Mouse (Mus musculus): ENCODE results near the gene Erbb4.

Erbb4 gene

DNA sequence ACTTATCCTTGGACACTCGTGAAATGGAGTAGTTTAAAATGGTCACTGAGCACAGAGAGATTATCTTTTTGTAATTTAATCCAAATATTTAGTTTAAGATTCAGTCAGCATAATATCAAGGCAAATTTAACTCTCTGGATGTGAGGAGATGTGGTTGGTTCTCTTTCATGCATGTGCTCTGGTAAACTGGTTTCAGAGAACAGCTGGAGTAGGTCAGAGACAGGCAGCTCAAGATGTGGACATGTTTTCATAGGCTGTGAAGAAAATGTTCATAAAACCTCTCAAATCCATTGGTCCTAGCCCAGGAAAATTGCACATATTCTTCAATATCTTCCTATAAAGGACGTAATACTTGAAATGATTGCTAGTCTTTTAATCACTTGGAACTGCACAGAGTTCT, 590.0 kb downstream of the Erbb4 start:
- DNase-seq (ENCODE audit: low spot score): no peak

DNA sequence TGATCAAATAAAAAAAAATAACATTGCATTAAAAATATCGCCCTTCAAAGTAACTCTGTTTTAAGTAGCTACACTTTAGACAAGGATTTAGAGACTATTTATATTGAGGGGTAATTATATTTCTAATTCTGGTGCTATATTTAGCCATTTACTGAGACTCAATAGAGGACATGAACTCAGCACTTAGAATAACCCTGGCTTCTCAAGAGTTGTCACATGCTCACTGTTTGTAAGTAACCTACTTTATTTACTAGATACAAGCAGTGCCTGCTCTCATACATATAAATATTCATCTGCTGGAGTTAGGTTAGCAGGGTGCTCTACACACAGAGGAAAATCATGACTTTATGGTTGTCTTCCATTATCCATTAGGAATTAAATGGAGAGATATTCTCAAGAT, 604.0 kb downstream of the Erbb4 start:
- DNase-seq (ENCODE audit: low spot score): no peak

DNA sequence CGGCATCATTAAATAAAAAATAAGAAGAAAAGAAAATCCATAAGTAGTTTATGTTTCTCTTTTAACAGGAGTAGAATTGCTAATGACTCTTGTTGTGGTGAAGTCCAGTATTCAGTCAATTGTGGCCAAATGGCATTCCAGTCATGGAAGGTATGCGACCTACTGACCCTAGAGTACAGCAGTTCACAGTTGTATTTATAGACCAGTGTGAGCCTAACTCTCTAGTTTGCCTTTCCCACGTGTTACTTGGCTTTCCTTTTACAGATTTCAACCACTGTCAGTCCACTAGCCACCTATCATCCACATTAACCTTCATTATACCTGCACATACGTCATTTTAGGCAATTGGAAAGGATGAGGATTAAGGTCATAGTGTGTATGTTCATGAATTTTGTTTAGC, 606.3 kb downstream of the Erbb4 start:
- DNase-seq (ENCODE audit: low spot score): peak; percentile 27

DNA sequence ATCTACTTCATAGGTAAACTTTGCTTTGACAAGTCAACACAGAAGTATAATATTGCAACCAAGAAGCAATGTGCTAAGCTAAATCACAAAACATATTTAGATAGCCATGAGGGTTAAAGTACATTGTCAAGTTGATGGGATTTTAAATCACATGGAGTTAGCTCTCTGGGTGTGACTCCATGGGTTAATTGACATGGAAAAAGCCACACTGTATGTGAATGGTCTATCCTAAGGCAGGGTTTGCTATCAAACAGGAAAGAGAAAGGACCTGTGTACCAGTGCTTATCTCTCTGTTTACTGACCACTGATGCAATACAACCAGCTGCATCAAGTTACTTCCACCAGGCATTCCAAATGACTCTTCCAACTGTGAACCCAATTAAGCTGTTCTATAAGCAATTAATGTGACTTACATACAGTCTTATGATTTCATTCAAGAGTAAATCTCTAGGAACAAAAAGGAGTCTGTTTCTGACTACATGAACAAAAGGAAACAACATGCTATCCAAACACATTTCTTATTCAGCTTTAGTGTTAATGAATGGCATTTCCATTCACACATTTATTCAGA, 641.4 kb downstream of the Erbb4 start:
- DNase-seq (ENCODE audit: low spot score): no peak

DNA sequence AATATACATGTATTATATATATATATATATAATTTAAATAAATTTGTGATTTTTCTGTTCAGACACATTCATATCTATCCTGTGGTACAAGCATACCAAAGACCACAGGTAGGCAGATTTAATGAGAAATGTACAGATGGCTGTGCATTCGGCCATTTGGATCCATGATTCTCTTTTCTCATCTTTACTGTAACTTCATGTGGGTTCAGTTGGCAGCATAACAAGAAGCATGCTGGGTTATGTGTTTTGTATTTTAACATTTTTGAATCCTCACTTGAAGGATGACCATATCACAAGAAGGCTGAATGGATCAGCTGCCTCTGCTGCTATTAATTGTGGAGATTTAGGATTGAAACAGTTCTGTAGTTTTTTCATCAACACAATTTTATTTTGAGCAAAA, 656.6 kb downstream of the Erbb4 start:
- DNase-seq (ENCODE audit: low spot score): no peak

DNA sequence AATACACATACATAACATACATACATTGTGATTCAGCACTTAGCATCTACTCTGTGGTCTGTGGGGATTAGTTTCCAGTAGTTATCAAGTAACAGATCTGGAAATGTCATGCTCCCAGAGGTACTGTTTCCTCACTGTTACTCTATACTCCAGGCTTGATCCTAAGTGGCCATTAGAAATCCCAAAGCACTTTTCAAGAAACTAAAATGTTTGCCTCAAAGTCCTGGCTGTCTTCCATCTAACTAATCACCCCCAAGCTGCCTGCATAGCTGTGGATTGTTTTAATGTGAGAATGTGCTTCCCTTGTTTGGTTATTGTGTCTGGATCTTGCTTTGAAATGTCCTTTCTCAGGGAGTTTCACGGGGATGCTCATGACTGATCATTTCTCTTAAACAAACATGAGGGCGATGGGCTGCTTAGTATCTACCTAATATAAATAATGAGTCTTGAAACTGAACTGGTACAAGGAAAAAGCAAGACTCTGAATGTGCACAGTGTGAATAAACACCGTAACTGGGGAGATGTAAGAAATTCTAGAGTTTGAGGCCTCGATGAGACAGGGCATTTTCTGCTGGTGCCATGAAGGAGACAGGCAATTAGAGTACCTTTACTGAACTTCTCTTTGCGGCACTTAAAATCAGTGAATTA, 683.4 kb downstream of the Erbb4 start:
- DNase-seq (ENCODE audit: low spot score): no peak

DNA sequence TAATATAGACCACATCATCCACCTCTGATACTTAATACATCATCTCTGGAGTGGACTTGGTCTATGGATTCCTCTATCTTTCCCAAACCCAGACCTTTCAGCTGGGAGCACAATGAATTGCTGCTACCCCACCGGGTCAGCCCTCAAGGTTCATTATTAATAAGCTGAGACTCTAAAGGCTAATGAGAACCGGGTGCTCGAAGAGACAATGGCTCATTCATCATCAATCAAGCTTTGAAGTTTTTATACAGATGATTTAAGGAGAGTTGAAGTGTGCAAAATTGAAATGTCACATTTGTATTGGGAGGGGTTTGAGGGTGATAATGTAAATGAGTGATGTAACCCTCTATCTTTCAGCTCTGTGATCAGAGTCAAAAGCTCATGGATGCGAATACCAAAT, 706.7 kb downstream of the Erbb4 start:
- peak; percentile 79 for DNase-seq (ENCODE audit: low spot score)

DNA sequence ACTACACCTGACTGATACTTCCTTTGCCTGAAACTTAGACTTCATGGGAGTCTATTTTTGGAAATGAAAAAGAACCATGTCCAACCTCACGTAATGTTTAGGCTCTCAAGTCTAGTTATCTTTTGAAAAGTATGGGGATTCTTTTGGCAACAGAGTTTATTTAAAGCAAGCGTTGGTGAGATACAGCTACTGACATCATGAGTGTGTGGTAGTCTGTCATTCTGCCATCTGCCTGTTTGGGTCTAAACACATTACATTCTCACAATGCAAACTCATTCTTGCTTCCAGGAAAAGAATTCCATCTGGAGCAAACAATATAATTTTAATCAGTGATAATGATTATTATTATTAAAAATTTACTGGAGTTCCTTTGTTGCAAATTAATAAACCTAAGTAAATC, 736.3 kb downstream of the Erbb4 start:
- DNase-seq (ENCODE audit: low spot score): no peak

DNA sequence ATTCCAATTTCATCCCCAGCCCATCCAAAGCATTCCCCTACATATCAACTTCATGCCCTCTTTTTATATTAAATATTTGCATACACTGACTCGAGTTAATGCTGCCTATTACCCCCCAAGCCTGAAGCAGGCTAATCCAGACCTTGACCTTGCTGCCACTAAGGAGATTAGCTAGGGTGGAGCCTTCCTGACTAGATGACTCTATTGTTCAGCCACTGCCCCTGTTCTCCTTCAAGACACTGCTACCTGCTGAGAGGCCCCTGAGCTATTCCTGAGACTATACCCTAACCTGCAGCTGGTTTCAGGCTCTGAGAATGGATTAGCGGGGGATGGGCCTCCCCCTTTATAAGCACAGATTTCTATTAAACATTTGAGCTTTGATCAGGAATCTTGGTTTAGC, 774.1 kb downstream of the Erbb4 start:
- DNase-seq (ENCODE audit: low spot score): no peak

DNA sequence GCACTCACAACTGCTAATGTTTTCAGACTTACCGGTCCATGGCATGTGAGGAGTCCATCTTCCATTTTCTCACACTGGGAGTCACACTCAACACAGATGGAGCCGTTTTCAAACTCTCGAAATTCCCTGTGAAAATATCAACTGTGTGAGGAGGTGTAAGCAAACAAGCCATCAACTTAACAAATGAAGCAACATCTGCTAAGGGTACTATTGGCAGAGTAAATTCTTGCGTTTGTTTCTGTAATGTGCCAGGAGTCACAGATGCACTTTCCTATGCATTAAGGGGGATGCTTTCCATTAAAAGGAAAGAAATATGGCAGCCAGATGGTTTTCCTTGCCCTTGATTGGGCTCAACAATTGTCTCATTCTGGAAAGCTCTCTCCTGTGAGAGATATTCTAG, 802.0 kb downstream of the Erbb4 start:
- no peak for DNase-seq (ENCODE audit: low spot score)

DNA sequence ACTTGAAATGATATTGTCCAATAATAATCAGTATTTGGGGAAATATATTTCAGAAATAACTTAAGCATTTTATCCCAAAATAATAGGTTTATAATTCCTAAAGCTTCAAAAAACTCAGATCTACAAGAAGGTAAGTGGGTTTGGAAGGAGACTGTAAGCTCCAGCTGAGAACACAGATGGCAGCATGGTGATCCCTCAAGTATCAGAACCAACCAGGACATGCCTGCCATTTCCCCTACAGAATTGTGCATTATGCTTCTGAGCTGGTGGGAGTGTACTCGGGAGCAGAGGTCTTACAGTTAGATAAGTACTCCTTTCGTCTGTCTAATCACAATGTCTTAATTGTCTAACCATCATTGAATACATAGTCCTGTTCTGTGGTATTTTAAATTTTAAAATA, 823.4 kb downstream of the Erbb4 start:
- DNase-seq (ENCODE audit: low spot score): no peak

DNA sequence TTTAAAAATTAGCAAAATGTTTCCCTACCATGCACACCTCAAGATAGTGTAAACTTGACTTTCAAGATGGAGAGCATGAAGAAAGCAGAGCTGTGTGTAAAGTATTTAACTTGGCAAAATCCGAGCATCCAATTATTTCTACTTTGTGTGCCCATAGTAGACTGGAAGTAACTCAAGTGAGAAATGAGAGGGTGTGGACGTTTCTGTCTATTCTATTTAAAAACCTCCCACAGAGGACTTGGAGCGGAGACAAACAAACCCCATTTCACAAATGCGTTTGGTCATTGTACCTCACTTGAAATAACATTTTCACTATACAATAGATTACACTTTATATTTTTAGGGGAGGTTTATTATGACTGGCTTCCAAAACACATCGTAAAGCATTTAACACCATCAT, 832.0 kb downstream of the Erbb4 start:
- no peak for DNase-seq (ENCODE audit: low spot score)

DNA sequence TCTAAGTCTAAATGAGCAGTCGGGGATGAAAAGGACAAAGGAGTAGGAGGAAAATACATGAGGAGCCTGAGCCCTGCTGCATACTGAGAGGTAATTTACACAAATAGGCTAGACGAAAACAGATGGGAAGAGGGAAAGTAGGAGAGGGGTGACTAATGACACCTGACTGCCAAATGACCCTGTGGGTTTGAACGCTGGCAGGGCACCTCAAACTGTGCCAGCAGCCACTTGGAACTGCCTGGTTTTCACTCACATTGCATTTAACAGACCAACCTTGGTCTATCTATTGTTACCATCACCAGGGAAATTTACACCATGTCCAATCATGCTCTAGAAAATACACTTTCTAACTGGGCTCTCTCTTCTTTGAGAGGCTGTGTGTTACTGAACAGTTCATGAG, 929.3 kb downstream of the Erbb4 start:
- DNase-seq (ENCODE audit: low spot score): peak; percentile 15

DNA sequence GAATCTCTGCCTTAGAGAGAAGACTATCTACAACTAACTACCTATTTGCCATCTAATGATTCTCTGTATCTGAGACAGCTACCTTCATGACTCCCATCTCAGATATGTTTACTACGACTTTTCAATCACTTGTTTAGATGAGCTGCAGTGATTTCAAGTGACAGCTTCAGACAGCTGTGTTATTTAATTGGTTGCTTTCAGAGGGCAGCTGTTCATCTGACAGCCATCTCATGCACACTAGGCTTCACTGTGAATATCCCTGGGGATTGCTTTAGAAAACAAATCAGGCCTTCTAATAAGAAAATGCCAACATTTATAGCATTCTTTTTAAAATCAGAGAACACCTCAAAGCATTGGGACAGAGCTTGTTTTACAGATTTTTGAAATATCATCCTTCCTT, 952.6 kb downstream of the Erbb4 start:
- peak; percentile 61 for DNase-seq (ENCODE audit: low spot score)

DNA sequence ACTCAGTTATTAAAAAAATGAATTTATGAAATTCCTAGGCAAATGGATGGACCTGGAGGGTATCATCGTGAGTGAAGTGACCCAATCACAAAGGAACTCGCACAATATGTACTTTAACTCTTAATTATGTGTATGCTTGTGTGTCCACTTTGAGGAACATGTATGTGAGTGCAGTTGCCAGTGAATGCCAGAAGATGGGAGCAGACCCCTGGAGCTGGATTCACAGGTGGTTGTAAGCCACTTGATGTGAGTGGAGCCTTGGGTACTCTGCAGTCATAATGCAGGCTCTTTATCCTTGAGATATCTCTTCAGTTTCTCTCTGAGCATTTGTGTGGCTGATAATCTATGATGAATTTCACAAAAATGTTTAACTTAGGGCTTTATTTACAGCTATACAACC, 957.3 kb downstream of the Erbb4 start:
- no peak for DNase-seq (ENCODE audit: low spot score)

DNA sequence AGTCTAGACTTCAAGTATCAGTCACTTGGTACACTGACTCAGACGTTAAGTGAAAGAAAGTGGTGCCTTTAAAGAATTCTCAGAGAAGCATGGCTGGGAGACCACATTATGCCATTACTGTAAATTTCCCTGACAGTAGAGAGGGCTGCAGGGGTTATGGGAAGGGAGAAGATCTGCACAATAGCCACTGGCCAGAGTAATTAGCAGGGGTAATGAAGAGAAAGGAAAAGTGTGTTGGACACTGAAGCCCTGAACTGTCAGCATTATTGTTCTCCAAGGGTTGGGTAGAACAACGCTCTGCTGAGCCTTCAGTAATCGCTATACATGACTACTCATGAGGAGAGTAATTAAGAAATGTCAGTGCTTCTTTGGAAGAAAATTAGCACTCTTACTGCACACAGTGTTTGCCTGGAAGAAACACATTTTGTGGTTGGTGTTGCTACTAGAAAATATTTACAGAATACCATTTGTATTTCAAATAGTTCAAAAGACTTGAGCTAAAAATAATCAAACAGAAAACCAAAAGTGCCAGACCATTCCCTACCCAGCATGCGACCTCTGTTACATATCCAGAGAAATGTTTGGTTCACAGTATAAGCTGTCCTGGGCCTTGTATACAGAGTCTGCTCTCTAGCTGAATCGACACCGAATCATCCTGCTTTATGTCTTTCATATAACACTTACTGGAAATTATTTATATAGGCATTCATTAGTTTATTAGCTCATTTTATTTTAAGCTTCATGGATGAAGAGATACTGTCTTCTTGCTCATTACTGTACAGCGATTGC, 965.1 kb downstream of the Erbb4 start:
- DNase-seq (ENCODE audit: low spot score): peak; percentile 84

DNA sequence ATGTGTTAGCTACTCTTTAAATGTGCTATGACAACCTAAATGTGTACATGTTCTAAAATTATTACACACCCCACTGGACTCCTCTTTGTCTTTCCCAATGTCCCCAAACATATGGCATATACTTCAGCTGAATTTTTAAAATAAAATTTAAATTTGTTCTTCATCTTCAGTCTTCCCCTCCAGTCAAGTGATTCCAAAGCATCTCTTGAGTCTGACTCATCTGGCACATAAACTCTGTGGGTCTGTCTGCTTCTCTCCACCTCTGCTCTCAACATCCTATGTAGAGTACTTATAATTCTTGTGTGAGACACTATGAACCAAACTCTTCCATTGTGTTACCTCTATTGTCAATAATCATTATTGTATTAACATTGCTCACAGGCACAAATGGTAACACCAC, 972.9 kb downstream of the Erbb4 start:
- no peak for DNase-seq (ENCODE audit: low spot score)

DNA sequence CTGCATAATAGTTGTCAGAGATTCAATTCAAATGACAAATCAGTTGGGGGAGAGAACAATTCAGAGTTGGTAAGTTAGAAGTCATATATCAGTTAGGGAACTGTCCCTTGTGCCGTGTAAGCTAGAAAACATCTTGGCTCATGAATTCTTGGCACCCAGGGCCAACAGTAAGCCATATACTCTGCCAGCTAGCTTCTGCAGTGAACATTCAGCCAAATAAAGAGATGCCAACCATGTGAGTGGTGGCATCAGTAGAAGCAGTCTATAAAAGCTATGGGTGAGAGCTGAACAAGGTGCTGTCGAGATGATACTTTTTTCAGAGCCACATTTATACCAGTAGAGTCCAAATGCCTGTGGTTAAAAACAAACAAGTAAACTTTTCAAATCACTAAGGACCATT, 973.4 kb downstream of the Erbb4 start:
- no peak for DNase-seq (ENCODE audit: low spot score)

DNA sequence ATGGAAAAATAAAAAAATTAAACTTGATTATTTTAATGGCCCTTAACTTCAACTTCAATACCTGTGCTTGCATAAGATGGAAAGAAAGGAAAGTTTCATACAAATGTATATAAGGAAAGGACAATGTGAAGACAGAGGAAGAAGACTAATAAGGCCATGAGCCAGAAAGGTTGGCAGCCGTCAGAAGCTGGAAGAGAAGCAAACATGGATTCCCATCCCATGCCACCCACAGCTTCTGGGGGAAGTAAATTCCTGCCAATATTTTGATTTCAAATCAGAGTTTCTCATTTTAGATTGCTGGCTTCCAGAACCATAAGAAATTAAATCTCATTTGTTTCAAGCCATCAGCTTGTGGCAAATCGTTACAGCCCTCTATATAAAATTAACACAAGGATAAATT, 984.3 kb downstream of the Erbb4 start:
- DNase-seq (ENCODE audit: low spot score): no peak

DNA sequence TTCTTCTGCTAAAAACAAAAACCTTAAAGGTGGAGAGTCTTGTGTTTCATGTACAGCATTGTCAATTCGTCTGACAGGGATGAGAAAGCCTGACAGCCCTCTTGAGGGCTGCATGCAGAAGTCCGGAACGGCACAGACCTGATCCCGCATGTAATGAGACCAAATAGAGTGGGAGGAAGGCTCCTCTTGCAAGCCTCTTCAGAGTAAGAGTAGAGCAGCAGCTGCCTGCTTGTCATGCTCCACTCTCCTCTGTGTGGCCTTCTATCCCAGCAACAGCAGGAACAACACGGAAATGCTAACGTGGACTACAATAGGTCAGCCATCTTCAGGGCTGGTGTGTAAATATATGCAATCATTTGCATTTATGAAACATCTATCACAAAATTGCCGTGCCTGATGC, 987.5 kb downstream of the Erbb4 start:
- no peak for DNase-seq (ENCODE audit: low spot score)

DNA sequence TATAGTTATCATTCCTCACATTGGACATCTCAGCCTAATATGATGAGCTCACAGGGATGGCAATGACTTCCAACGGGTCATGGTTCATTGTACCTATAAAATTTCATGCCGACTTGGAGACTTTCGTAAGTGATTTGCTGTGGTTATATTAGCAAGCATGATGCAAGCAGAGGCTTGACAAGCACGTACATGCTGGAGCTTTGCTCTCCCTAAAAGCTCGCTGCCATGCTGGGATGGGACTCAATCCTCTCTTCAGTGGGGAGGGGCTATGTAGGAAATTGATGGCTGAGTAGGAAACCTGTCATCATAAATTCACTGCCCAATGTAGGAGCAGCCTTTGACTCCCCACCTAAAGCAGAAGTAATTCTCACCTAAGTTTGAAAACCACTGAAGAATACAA, 992.1 kb downstream of the Erbb4 start:
- DNase-seq (ENCODE audit: low spot score): no peak

DNA sequence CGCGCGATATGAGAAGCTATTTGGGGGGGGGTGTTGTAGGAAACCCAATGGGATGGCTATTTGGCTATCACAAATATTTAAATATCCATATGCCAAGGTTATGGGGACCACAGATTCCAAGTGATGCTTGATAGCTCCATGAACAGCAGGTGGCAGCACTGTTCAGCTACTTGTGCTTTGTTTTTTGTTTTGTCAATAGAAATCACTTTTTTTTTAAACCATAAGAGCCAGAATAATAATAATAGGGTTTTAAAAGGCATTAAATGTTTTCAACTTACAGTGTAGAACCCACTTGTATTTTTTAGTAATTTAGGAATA, 1001.4 kb downstream of the Erbb4 start:
- DNase-seq (ENCODE audit: low spot score): peak; percentile 51

DNA sequence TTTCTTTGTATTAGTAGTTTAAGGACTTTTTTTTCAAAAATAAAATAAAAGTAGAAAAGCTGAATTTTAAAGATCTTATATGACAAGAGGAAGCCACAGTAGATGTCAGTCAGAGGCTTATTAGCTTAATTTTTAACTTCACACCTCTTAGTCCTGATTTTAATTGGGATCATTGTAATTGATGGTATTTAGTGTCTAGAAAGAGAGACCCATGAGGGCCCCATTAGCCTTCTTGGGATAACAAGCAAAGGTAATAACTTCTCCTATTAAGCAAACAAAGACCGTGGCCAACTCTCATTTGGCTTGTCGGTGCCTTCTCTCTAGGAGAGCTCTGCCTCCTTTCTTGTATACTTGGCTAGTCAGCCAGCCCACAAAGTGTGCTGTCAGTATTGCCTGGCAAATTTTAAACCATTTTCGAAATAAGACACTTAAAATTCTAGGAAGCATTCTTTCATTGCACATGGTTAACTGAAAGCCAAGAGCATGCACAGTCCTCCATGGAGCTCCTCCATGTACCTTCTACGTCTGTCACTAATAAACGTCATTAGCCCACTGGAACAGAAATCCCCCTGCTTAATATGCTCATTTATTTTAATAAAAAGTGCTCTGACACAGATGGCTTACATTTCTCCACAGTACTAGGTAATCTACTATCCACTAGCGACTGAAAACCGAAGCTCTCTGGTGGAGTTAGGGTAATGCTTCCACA, 1001.9 kb downstream of the Erbb4 start:
- no peak for DNase-seq (ENCODE audit: low spot score)
